Mouse (Mus musculus) ovary, adult 18-20 months (tissue): ENCODE measurements around the gene Pola1.
"Not testable (repeated sequence)": the region's sequence is repeated elsewhere in the genome, so short reads cannot be mapped to it uniquely, and the experiment has no call there.

Source experiments
- DNase-seq: peaks from one replicate; pipeline ENCODE4 v3.0.0; 2022; ENCODE audit warnings: low spot score, mixed read lengths

Pola1 gene

GRCm38 (mm10) chrX:93429738-93430260, 202.2 kb downstream of the Pola1 start:
- DNase-seq = no peak

GRCm38 (mm10) chrX:93428956-93429737, 202.8 kb downstream of the Pola1 start:
- DNase-seq = no peak

- not testable (repeated sequence) for DNase-seq
Measured at GRCm38 (mm10) chrX:93400871-93401270, 231.1 kb downstream of the Pola1 start.

- no peak for DNase-seq
Measured at GRCm38 (mm10) chrX:93397089-93397488, 234.9 kb downstream of the Pola1 start.

- DNase-seq = no peak
Measured at GRCm38 (mm10) chrX:93377285-93377972, 254.5 kb downstream of the Pola1 start.

GRCm38 (mm10) chrX:93373503-93373902, 258.5 kb downstream of the Pola1 start:
- no peak for DNase-seq

- DNase-seq = no peak
Measured at GRCm38 (mm10) chrX:93369708-93370107, 262.2 kb downstream of the Pola1 start.

- DNase-seq = no peak
Measured at GRCm38 (mm10) chrX:93368211-93368610, 263.7 kb downstream of the Pola1 start.

- DNase-seq = no peak
Measured at GRCm38 (mm10) chrX:93321336-93321735, 310.6 kb downstream of the Pola1 start.

GRCm38 (mm10) chrX:93319979-93320378, 312.0 kb downstream of the Pola1 start:
- DNase-seq = no peak

GRCm38 (mm10) chrX:93317577-93317976, 314.4 kb downstream of the Pola1 start:
- no peak for DNase-seq

- DNase-seq = no peak
Measured at GRCm38 (mm10) chrX:93305780-93306179, 326.2 kb downstream of the Pola1 start.

GRCm38 (mm10) chrX:93301798-93302197, 330.2 kb downstream of the Pola1 start:
- DNase-seq = no peak

- DNase-seq = no peak
Measured at GRCm38 (mm10) chrX:93300183-93300815, 331.7 kb downstream of the Pola1 start.

GRCm38 (mm10) chrX:93299771-93300170, 332.2 kb downstream of the Pola1 start:
- no peak for DNase-seq

GRCm38 (mm10) chrX:93299046-93299626, 332.8 kb downstream of the Pola1 start:
- no peak for DNase-seq

- DNase-seq = no peak
Measured at GRCm38 (mm10) chrX:93297001-93297441, 334.9 kb downstream of the Pola1 start.

GRCm38 (mm10) chrX:93295819-93296218, 336.1 kb downstream of the Pola1 start:
- no peak for DNase-seq

GRCm38 (mm10) chrX:93294736-93295490, 337.0 kb downstream of the Pola1 start:
- DNase-seq = no peak

GRCm38 (mm10) chrX:93292031-93292430, 339.9 kb downstream of the Pola1 start:
- DNase-seq = no peak

- DNase-seq = no peak
Measured at GRCm38 (mm10) chrX:93289851-93290380, 342.0 kb downstream of the Pola1 start.
